Mouse (Mus musculus) kidney, embryonic 15.5 days (tissue): ENCODE results near the gene Gm45140. TPM values are rescaled to one million over a fixed set of nuclear protein-coding genes. Genes with fewer than 3 reads are reported as not detected.

Experiments
- ATAC-seq: fragments of 200-750 bp; cut with Nextera tagmentation; replicated peaks from 2 replicates; pipeline ENCODE4 v1.8.0; 2017; ENCODE audit warnings: moderate TSS enrichment; ENCODE audit not compliant: low FRiP score
- H3K27ac ChIP-seq: fragments of 300-500 bp; sonication (generic); 2 replicates; pipeline ENCODE4 v1.5.1; 2015; ENCODE audit warnings: mild to moderate bottlenecking, inconsistent platforms
- H3K27me3 ChIP-seq: fragments of 300-500 bp; sonication (generic); 2 replicates; pipeline ENCODE4 v1.6.1; 2015; ENCODE audit warnings: inconsistent platforms
- H3K36me3 ChIP-seq: fragments of 300-500 bp; sonication (generic); 2 replicates; pipeline ENCODE4 v1.6.1; 2015; ENCODE audit warnings: inconsistent platforms
- H3K4me1 ChIP-seq: fragments of 300-500 bp; sonication (generic); 2 replicates; pipeline ENCODE4 v1.6.1; 2015; ENCODE audit warnings: inconsistent platforms
- H3K4me2 ChIP-seq: fragments of 300-500 bp; sonication (generic); 2 replicates; pipeline ENCODE4 v1.6.1; 2015; ENCODE audit warnings: moderate library complexity, mild to moderate bottlenecking, inconsistent platforms
- H3K4me3 ChIP-seq: fragments of 300-500 bp; sonication (generic); replicated peaks from 2 replicates; pipeline ENCODE4 v1.5.1; 2015; ENCODE audit warnings: mild to moderate bottlenecking, inconsistent platforms
- H3K9ac ChIP-seq: fragments of 300-500 bp; sonication (generic); 2 replicates; pipeline ENCODE4 v1.6.1; 2015; ENCODE audit warnings: mild to moderate bottlenecking, inconsistent platforms
- H3K9me3 ChIP-seq: fragments of 300-500 bp; sonication (generic); replicated peaks from 2 replicates; pipeline ENCODE4 v1.6.1; 2016; ENCODE audit warnings: inconsistent platforms
- whole genome bisulfite sequencing: fragments of 180-500 bp; shearing (Covaris S2); methylation state at CpG from one replicate; pipeline ENCODE4 v1.1.7; 2015; ENCODE audit warnings: mixed read lengths; 5-methylcytosine and 5-hydroxymethylcytosine counted together
- polyA plus RNA-seq: library from polyadenylated mRNA; unstranded; fragments of >200 nt; fragmentation: Nextera tagmentation; extraction: Ambion mirVana; gene quantifications from 2 replicates; pipeline ENCODE4 v1.2.1, GENCODE M21; 2015

The Gm45140 gene
- polyA plus RNA-seq, 1 experiment from 2014 or later: 3.9 TPM

DNA sequence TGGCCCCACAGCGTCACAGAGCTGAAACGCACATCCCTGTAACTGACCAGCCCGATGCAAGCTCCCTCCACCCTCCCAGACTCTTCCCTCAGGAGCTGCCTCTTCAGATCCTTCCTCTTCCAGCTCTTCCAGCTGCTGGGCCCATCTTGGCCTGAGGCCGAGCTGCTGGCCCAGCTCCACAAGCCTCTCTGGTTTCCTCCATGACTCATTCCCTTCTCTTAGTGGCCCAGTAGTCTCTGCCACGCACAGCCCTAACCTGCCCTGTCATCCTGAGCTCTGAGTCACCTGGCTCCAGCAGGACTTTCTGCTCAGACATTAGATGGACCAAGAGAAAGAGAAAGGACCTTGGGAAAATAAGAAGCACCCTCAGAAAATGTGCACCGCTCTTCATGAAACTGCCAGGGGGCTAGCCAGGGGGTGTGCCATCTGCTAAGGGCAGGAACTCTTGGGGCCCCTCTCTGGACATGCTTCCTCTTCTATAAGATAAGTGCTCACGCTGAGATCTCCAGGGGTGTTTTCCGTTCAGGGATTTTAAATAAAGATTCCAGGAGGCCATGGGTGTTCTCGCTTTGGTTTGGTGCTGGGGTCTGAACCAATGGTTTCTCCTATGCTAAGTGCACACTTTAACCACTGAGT lies 33.4 kb upstream of the Gm45140 start:
- no peaks in the 10 kb centered on the region for H3K36me3 ChIP-seq
- no peak overlapping the region for H3K4me2 ChIP-seq
- peak; percentile 33; the same call in 1 of the 2 replicates for ATAC-seq

DNA sequence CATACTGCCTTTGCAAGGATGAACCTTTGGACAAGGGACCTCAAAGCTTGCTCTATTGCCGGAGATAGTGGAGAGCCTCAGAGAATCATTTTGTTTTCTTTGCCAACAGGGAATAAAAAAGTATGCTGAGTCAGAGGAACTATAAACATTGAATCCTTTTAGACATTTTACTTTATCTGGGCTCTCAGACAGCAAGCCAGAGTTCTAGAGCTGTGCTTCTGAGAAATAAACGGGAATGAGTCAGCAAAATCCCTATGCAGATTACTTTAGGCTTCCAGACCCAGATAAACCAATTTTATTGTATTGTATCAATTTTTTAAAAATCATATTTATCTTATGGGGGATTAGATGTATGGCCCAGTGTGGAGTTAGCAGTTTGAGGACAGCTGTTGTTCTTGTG lies 31.7 kb upstream of the Gm45140 start:
- no peak for ATAC-seq
- H3K9ac ChIP-seq: no peak overlapping the region
- 74% methylated on average over 2 of the region's 2 CpGs for WGBS
- H3K4me3 ChIP-seq: no peak overlapping the region
- no peaks in the 10 kb centered on the region for H3K9me3 ChIP-seq
- H3K27ac ChIP-seq: no peak overlapping the region
- H3K36me3 ChIP-seq: no peaks in the 10 kb centered on the region
- no peaks in the 10 kb centered on the region for H3K27me3 ChIP-seq
- H3K4me1 ChIP-seq: no peaks in the 10 kb centered on the region
- H3K4me2 ChIP-seq: no peak overlapping the region

More for the DNA sequence above, 33.4 kb upstream of the Gm45140 start:
- Histone ChIP-seq H3K4me1 (no peaks in the 10 kb centered on the region), H3K4me3 (no peak overlapping the region), H3K27me3 (no peaks in the 10 kb centered on the region), H3K27ac (no peak overlapping the region), H3K9ac (no peak overlapping the region), H3K9me3 (no peaks in the 10 kb centered on the region)
- 69% methylated on average over 9 of the region's 9 CpGs for WGBS

DNA sequence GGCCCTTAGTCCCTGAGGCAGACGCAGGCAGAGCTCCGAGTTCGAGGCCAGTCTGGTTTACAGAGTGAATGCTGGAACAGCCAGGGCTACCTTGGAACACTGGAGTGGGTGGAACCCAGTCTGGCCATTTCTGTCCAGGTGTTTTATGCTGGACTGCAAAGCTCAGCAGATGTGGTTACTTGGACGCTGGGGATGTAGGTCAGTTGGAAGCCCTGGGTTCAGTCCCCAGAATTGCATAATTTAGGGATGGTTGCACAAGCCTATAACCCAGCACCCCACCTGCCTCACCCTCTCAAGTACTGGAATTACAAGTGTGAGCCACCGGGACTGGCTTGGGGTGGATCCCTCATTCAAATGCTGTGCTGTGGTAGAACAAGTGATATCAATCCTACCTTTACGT lies 30.6 kb upstream of the Gm45140 start:
- Histone ChIP-seq H3K36me3 (no peaks in the 10 kb centered on the region), H3K9me3 (no peaks in the 10 kb centered on the region), H3K4me2 (no peak overlapping the region), H3K4me3 (no peak overlapping the region), H3K4me1 (no peaks in the 10 kb centered on the region), H3K9ac (no peak overlapping the region), H3K27me3 (no peaks in the 10 kb centered on the region), H3K27ac (no peak overlapping the region)
- no peak for ATAC-seq
- 87% methylated on average over 6 of the region's 6 CpGs for WGBS

DNA sequence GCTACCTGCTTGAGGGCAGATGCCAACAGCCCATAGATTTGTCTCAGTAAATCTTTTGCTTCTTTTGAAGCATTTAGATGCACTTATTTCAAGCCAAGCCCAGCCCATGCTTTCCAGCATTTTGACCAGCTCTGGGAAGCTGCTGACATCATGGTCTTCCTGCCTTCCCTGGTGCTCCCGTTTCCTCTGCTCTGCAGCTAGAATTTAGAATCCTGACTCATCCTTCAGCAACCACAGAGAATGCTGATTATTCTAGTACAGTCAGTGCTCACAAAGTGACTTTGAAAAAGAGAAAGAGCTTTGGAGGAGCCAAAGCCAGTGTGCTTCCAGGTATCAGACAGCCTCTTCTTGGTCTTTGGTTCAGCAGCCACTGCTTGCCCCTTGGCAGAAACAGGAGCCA lies 21.5 kb upstream of the Gm45140 start:
- Histone ChIP-seq H3K27me3 (no peaks in the 10 kb centered on the region), H3K4me1 (no peaks in the 10 kb centered on the region), H3K4me2 (no peak overlapping the region), H3K27ac (no peak overlapping the region), H3K9ac (no peak overlapping the region), H3K4me3 (no peak overlapping the region), H3K36me3 (no peaks in the 10 kb centered on the region), H3K9me3 (no peaks in the 10 kb centered on the region)
- 61% methylated on average over 1 of the region's 1 CpGs for WGBS
- ATAC-seq: no peak

DNA sequence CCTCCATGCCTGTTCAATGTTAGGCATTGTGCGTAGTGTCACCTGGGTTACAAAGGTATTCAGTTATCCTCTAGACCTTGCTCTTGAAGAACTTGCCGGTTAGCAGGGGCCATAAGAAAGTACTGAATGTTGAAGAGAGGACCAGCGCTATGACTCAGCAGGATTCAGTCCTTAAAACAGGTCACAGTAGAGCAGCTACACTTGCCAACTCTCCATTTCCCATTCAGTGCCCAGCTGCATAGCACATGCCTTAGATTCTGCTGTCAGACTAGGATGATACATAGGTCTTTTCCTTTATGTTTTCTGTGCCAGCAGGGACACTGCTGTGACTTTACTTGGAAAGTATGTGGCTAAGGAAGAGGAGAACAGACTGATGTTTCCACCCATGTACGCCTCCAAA lies 17.9 kb upstream of the Gm45140 start:
- no peak overlapping the region for H3K9ac ChIP-seq
- no peak overlapping the region for H3K4me2 ChIP-seq
- ATAC-seq: no peak
- WGBS: 84% methylated on average over 4 of the region's 4 CpGs
- H3K27ac ChIP-seq: no peak overlapping the region
- no peak overlapping the region for H3K4me3 ChIP-seq
- peaks cover 5% of the 10 kb centered on the region for H3K36me3 ChIP-seq
- no peaks in the 10 kb centered on the region for H3K27me3 ChIP-seq
- peaks cover 9% of the 10 kb centered on the region for H3K4me1 ChIP-seq
- no peaks in the 10 kb centered on the region for H3K9me3 ChIP-seq

DNA sequence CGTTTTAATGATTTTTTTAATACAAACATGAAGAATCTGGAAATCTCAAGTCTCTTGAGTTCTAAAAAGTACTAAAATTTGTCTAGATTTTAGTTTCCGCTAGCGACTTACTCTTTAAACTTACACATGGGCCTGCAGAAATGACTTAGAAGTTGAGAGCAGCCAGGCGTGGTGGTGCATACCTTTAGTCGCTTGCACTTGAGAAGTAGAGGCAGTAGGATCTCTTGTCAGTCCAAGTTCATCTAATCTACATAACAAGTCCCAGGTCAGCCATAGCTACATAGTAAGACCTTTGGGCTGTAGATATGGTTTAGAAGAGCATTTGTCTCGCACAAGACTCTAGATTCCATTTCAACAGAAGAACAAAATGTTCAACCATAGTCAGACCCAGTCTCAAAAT lies 16.3 kb upstream of the Gm45140 start:
- 81% methylated on average over 6 of the region's 6 CpGs for WGBS
- Histone ChIP-seq H3K36me3 (peaks cover 17% of the 10 kb centered on the region), H3K9me3 (no peaks in the 10 kb centered on the region), H3K27ac (no peak overlapping the region), H3K4me1 (peaks cover 21% of the 10 kb centered on the region), H3K4me2 (no peak overlapping the region), H3K9ac (no peak overlapping the region), H3K27me3 (no peaks in the 10 kb centered on the region), H3K4me3 (no peak overlapping the region)
- no peak for ATAC-seq

DNA sequence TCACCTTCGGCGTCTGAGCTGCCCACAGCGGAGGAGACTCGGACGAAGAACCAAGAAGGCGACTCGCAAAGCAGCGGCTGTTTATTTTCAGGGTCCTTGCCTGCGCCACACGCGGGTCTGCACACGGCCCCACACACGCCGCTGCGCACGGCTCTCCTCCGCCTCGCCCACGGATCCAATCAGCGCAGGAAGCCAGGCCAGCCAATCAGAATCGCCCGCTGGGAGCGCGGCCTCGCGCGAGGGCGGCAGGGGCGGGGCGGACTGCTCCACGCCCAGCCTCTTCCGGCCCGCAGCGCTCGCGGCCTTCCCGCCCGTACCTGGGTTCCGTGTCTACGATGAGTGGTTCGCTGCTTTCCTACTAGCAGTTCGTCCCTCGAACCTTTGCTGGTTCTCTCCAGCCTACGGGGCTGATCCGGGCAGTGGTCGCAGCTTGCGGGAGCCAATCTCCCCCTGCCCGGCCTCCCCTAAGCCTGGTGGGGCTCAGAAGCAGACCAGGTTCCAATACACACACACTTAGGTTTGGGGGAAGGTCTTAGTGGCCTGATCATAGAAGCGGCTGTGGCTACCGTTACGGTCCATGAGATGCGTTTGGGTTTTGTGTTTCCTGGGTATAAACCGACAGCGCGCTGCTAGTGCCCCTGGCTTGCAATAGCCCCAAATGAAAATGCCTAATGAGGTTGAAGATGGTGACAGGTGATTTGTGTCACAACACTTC lies 15.5 kb upstream of the Gm45140 start, which contains the start of gene Cnbp:
Gene Cnbp, minus strand, starts transcription at position 207 of the 715 bp plus-strand sequence.
- Histone ChIP-seq H3K4me2 (peak within 1 kb of the TSS; percentile 67), H3K4me3 (peak within 1 kb of the TSS; percentile 99), H3K27me3 (no peaks in the 10 kb centered on the region), H3K27ac (peak within 1 kb of the TSS; percentile 91), H3K9ac (peak within 1 kb of the TSS; percentile 100), H3K4me1 (peaks cover 24% of the 10 kb centered on the region), H3K9me3 (no peaks in the 10 kb centered on the region), H3K36me3 (peaks cover 24% of the 10 kb centered on the region)
- peak; percentile 98 for ATAC-seq
- WGBS: under 1% methylated on average over 55 of the region's 55 CpGs

DNA sequence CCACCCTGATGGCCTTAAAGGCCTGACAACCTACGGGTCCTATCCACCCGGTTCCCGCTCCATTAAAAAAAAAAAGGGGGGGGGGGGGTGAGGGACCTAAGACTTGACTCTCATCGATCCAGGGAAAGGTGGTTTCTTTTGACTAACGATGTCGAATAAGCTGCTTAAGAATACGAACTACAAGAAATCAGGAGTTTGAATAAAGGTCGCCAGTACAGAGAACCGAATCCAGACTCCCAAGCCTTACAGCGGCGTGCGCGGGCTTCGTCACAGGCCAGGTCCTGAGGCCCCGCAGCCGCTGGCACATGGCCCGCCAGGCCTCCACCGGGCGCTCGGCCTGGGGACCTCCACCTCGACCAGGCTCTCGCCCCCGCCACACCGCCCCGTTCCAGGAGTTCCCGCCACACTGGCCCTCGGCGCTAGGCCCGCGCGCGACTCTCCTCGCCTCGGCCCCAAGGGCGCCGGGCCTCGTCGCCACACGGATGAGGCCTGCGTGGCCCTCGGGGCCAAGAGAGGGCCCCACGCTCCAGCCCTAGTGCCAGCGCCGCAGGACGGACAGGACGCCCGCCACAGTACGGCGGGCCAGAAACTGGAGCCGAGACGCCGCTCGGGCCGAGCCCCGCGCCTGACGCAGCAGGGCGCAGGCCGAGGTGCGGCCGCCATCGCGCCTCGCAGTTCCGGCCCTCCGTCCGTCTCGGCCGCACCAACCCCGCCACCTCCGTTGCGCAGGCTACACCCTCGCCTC lies 14.7 kb upstream of the Gm45140 start:
- under 1% methylated on average over 73 of the region's 73 CpGs for WGBS
- H3K36me3 ChIP-seq: peaks cover 30% of the 10 kb centered on the region
- H3K4me3 ChIP-seq: peak overlapping the region; percentile 99
- H3K4me1 ChIP-seq: peaks cover 24% of the 10 kb centered on the region
- H3K27me3 ChIP-seq: no peaks in the 10 kb centered on the region
- H3K4me2 ChIP-seq: peak overlapping the region; percentile 67
- peak overlapping the region; percentile 91 for H3K27ac ChIP-seq
- no peaks in the 10 kb centered on the region for H3K9me3 ChIP-seq
- peak; percentile 85 for ATAC-seq
- peak overlapping the region; percentile 100 for H3K9ac ChIP-seq

DNA sequence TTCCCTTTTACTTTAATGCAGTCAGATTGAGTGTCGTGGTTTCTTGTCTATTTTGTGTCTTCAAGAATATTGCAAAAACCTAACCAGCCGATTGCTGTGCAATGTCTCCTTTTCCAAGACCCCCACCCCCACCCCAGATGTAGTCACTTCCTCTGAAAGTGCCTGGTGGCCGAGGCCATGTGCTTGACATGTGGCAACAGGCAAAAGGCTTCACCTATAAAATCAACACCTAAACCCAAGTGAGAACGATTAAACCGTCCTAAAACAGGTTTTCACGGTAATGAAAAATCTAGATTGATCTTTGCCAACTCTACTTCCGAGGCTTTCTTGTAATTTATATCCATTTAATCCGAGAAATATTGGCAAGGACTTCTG lies 14.2 kb upstream of the Gm45140 start:
- WGBS: under 1% methylated on average over 8 of the region's 8 CpGs
- ATAC-seq: no peak
- Histone ChIP-seq H3K36me3 (peaks cover 36% of the 10 kb centered on the region), H3K27ac (peak overlapping the region; percentile 91), H3K4me1 (peaks cover 24% of the 10 kb centered on the region), H3K9ac (peak overlapping the region; percentile 100), H3K9me3 (no peaks in the 10 kb centered on the region), H3K4me2 (peak overlapping the region; percentile 67), H3K27me3 (no peaks in the 10 kb centered on the region), H3K4me3 (peak overlapping the region; percentile 99)

DNA sequence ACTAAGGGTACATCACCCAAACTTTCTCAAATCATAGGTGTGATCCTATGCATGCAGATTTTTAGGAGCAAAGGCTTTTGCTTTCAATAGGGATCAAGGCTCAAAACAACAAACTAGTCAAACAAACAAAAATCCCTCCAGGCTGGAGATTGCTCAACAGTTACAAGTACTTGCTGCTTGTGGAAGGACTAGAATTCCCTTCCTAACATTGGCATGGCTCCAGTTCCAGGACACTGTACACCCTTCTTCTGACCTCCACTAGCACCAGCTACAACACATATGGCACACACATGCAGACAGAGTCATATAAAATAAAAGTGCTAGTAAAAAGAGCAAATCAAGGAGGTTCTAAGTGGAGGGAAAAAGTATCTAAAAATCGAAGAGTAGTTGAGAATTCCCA lies 11.2 kb upstream of the Gm45140 start:
- H3K4me3 ChIP-seq: no peak overlapping the region
- no peak for ATAC-seq
- no peaks in the 10 kb centered on the region for H3K27me3 ChIP-seq
- H3K9me3 ChIP-seq: no peaks in the 10 kb centered on the region
- 86% methylated on average over 1 of the region's 1 CpGs for WGBS
- H3K36me3 ChIP-seq: peaks cover 64% of the 10 kb centered on the region
- H3K4me2 ChIP-seq: peak overlapping the region; percentile 1; the same call in 1 of the 2 replicates
- H3K27ac ChIP-seq: no peak overlapping the region
- H3K4me1 ChIP-seq: peaks cover 24% of the 10 kb centered on the region
- no peak overlapping the region for H3K9ac ChIP-seq

DNA sequence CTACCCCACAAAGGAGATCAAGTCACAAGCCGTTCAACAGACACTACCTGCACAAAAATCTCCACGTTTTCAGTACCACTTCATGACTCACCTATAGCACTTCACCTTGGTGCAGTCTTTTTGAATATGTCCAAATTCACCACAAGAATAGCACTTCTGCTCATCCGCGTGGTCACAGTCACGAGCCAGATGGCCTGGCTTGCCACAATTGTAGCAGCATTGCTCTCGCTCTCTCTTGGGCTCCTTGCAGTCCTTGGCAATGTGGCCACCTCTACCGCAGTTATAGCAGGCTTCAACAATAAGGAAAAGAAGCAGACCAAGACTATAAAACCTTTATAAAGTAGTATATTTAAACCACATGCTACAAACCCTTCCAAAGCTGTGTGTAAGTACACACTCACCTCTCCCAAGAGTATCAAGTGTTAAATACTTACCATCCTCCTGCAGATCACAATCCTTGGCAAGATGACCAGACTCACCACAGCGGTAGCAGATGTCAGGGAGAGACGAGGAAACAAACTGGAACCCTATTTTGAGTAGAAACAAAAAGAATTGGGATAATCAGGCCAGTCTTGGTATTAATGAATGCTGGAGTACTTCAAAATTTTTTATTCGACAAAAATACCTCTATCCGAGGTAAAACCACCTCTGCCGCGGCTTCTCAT lies 9.6 kb upstream of the Gm45140 start:
- ATAC-seq: no peak
- Histone ChIP-seq H3K9me3 (no peaks in the 10 kb centered on the region), H3K27ac (no peak overlapping the region), H3K4me3 (no peak overlapping the region), H3K4me1 (peaks cover 20% of the 10 kb centered on the region), H3K4me2 (no peak overlapping the region), H3K9ac (no peak overlapping the region), H3K27me3 (no peaks in the 10 kb centered on the region), H3K36me3 (peaks cover 74% of the 10 kb centered on the region)
- WGBS: 93% methylated on average over 13 of the region's 13 CpGs

DNA sequence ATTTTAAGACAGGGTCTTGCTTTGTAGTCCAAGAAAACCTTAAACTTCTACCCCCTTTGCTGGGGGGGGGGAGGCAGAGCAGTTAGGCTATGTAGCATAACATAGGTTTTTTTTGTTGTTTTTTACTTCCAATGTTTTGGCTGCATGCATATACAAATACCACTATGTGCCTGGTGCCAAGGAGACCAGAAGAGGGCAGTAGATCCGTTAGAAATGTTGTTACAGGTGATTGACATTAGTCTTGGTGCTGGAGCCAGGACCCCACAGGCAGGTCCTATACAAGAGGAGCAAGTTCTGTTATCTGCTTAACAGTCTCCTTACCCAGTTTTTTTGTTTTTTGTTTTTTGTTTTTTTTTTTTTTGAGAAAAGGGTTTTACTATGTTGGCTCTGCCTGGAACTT lies 6.7 kb upstream of the Gm45140 start:
- H3K4me1 ChIP-seq: peaks cover 22% of the 10 kb centered on the region
- no peak for ATAC-seq
- H3K27me3 ChIP-seq: no peaks in the 10 kb centered on the region
- H3K4me2 ChIP-seq: no peak overlapping the region
- WGBS: 16% methylated on average over 1 of the region's 1 CpGs
- H3K9me3 ChIP-seq: no peaks in the 10 kb centered on the region
- no peak overlapping the region for H3K9ac ChIP-seq
- no peak overlapping the region for H3K27ac ChIP-seq
- no peak overlapping the region for H3K4me3 ChIP-seq
- peaks cover 60% of the 10 kb centered on the region for H3K36me3 ChIP-seq
